In the genomic region with DNA sequence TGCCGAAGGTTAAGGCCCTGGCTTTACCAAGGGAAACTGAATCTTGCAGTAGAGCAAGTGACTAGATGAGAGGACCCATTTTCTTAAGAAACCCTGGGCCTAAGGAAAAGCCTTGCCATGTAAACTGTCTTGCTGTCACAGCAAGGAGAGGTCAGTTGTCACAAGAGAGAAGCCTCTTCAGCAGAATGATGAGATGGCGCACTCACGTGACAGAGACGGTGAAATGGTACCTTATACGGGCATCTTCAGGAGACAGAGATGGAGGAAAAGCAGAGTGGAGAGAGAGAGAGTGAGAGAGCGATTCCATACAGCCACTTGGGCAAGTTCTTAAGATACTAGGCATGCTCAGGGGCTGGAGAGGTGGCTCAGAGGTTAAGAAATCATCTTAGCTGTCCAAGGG, we compare ENCODE assay signal across 21 mouse cellular contexts.
"Had no signal": no experiment of that assay in that cellular context is flagged by ENCODE, and none has a peak within 500 bp of the region (broad histone marks: within the 10 kb centered on the region; RNA-seq: fewer than 3 reads in every experiment).

No protein-coding gene starts in this region.

- H3K4me1 ChIP-seq: limb, embryonic 10.5 days; limb, embryonic 13.5 days; limb, embryonic 15.5 days; liver, embryonic 12.5 days; liver, embryonic 13.5 days; liver, embryonic 15.5 days; lung, embryonic 15.5 days; midbrain, embryonic 13.5 days; midbrain, embryonic 15.5 days had no signal

- H3K36me3 ChIP-seq: limb, embryonic 10.5 days; limb, embryonic 12.5 days; limb, embryonic 13.5 days; limb, embryonic 15.5 days; liver, embryonic 12.5 days; liver, embryonic 13.5 days; liver, embryonic 15.5 days; lung, embryonic 15.5 days; midbrain, embryonic 10.5 days; midbrain, embryonic 12.5 days; midbrain, embryonic 13.5 days; midbrain, embryonic 15.5 days; neural tube, embryonic 12.5 days had no signal

- H3K4me3 ChIP-seq: limb, embryonic 10.5 days; limb, embryonic 12.5 days; limb, embryonic 13.5 days; limb, embryonic 15.5 days; liver, embryonic 12.5 days; liver, embryonic 13.5 days; liver, embryonic 15.5 days; lung, embryonic 15.5 days; midbrain, embryonic 10.5 days; midbrain, embryonic 12.5 days; midbrain, embryonic 13.5 days; midbrain, embryonic 15.5 days; myocyte; neural tube, embryonic 12.5 days had no signal

- H3K9me3 ChIP-seq: limb, embryonic 10.5 days; limb, embryonic 12.5 days; limb, embryonic 13.5 days; limb, embryonic 15.5 days; liver, embryonic 12.5 days; liver, embryonic 13.5 days; liver, embryonic 15.5 days; lung, embryonic 15.5 days; megakaryocyte, embryonic 14.5 days; midbrain, embryonic 10.5 days; midbrain, embryonic 12.5 days; midbrain, embryonic 13.5 days; midbrain, embryonic 15.5 days; neural tube, embryonic 12.5 days had no signal

- H3K9ac ChIP-seq: limb, embryonic 12.5 days; limb, embryonic 13.5 days; limb, embryonic 15.5 days; liver, embryonic 12.5 days; liver, embryonic 13.5 days; liver, embryonic 14.5 days; liver, embryonic 15.5 days; liver, postnatal 0 days; lung, embryonic 14.5 days; lung, embryonic 15.5 days; midbrain, embryonic 12.5 days; midbrain, embryonic 13.5 days; midbrain, embryonic 15.5 days; neural tube, embryonic 12.5 days had no signal

- H3K27me3 ChIP-seq: limb, embryonic 12.5 days; limb, embryonic 15.5 days; liver, embryonic 12.5 days; liver, embryonic 13.5 days; liver, embryonic 15.5 days; lung, embryonic 15.5 days; megakaryocyte, embryonic 14.5 days; midbrain, embryonic 12.5 days; midbrain, embryonic 13.5 days; midbrain, embryonic 15.5 days; neural tube, embryonic 12.5 days had no signal

- H3K27ac ChIP-seq: limb, embryonic 10.5 days; limb, embryonic 12.5 days; limb, embryonic 13.5 days; limb, embryonic 15.5 days; liver, embryonic 12.5 days; liver, embryonic 13.5 days; liver, embryonic 14.5 days; liver, embryonic 15.5 days; lung, embryonic 15.5 days; macrophage; midbrain, embryonic 10.5 days; midbrain, embryonic 12.5 days; midbrain, embryonic 13.5 days; midbrain, embryonic 15.5 days; neural tube, embryonic 12.5 days had no signal

- H3K4me2 ChIP-seq: limb, embryonic 12.5 days; limb, embryonic 13.5 days; limb, embryonic 15.5 days; liver, embryonic 11.5 days; liver, embryonic 12.5 days; liver, embryonic 13.5 days; liver, embryonic 15.5 days; lung, embryonic 14.5 days; lung, embryonic 15.5 days; midbrain, embryonic 11.5 days; midbrain, embryonic 12.5 days; midbrain, embryonic 13.5 days; midbrain, embryonic 15.5 days; neural tube, embryonic 12.5 days had no signal
